Mouse (Mus musculus) erythroid progenitor cell, adult 5-6 weeks (primary cell): ENCODE data around the gene Dact1. TPM values are rescaled to one million over a fixed set of nuclear protein-coding genes. Genes with fewer than 3 reads are reported as not detected.

Experiments
- total RNA-seq, 2 experiments: library from RNA; stranded (forward) in 1 of 2; stranded (reverse) in 1 of 2; fragments of 150-400 nt in 1 of 2; fragments of 186-747, 209-891 nt in 1 of 2; gene quantifications; 2 replicates each; pipeline versions ENCODE4 v1.2.3 to v1.2.4; 2015 to 2017; ENCODE audit warnings: low replicate concordance in 2 of 2

The Dact1 gene
- total RNA-seq, 2 experiments from 2014 or later = 1.3 TPM; not detected in 1

Other genes starting within 250 kb of the Dact1 start
- gene Tomm20l, start 198.5 kb upstream of the Dact1 start, total RNA-seq (2015; ENCODE audit: low replicate concordance) = not detected in 2 replicates
- gene Tomm20l, start 198.5 kb upstream of the Dact1 start, total RNA-seq (2017; ENCODE audit: low replicate concordance) = not detected in 2 replicates
- 10.5 and 21.0 TPM in 2 replicates for gene Timm9, start 173.2 kb upstream of the Dact1 start, total RNA-seq (2015; ENCODE audit: low replicate concordance)
- 5.8 and 11.7 TPM in 2 replicates for gene Timm9, start 173.2 kb upstream of the Dact1 start, total RNA-seq (2017; ENCODE audit: low replicate concordance)
- 9.2 and 19.5 TPM in 2 replicates for gene 2700049A03Rik, start 173.0 kb upstream of the Dact1 start, total RNA-seq (2015; ENCODE audit: low replicate concordance)
- gene 2700049A03Rik, start 173.0 kb upstream of the Dact1 start, total RNA-seq (2017; ENCODE audit: low replicate concordance) = 16.0 and 17.3 TPM in 2 replicates